Mouse (Mus musculus): ENCODE results near the gene Spata13. TPM values are rescaled to one million over a fixed set of nuclear protein-coding genes. Genes with fewer than 3 reads are reported as not detected.

Gene Spata13
- total RNA-seq, 2 experiments from 2014 or later, result 23.6 to 28.3 TPM

DNA sequence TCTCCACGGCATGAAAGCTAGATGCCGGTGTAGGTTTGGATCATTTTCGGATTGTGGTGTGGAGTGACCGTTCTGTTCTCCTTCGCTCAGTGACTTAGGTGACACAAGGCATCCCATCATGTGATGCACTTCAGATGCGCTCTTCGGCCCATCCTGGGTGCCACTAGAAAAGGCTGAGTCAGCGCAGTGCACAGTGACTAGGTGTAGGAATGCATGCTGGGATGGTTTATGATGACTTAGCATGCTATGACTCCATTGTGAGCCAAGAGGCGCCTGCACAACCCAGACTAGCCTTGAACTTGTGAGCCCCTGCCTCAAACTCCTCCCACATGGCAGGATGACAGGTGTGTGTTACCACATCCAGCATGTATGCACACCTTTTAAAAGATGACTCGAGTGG, 112.3 kb downstream of the Spata13 start:
- DNase-seq (ENCODE audit: low spot score in 2 of 2), result no peak

- DNase-seq (ENCODE audit: low spot score in 2 of 2), result no peak
Measured at GRCm38 (mm10) chr14:60747154-60747870, 113.5 kb downstream of the Spata13 start.

- no peak for DNase-seq (ENCODE audit: low spot score in 2 of 2)
Measured at GRCm38 (mm10) chr14:60749880-60750279, 116.1 kb downstream of the Spata13 start.

DNA sequence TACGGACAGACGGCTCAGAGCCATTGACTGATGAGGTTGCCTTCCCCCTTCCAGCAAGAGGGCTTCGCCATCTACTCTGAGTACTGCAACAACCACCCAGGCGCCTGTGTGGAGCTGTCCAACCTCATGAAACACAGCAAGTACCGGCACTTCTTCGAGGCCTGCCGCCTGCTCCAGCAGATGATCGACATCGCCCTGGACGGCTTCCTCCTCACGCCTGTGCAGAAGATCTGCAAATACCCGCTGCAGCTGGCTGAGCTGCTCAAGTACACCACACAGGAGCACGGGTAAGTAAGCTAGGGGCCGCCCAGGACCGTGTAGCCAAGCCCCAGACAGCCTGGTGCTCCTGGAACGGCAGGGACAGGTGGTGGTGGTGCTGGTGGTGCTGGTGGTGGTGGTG, 117.8 kb downstream of the Spata13 start:
- DNase-seq (ENCODE audit: low spot score in 2 of 2), result no peak

- no peak for DNase-seq (ENCODE audit: low spot score in 2 of 2)
Measured at GRCm38 (mm10) chr14:60752892-60753800, 119.3 kb downstream of the Spata13 start.

GRCm38 (mm10) chr14:60753801-60754126, 120.0 kb downstream of the Spata13 start:
- DNase-seq (ENCODE audit: low spot score in 2 of 2), result no peak

- no peak for DNase-seq (ENCODE audit: low spot score in 2 of 2)
Measured at GRCm38 (mm10) chr14:60754656-60755055, 120.9 kb downstream of the Spata13 start.

- DNase-seq (ENCODE audit: low spot score in 2 of 2), result no peak
Measured at GRCm38 (mm10) chr14:60756271-60756670, 122.5 kb downstream of the Spata13 start.

GRCm38 (mm10) chr14:60757265-60757664, 123.5 kb downstream of the Spata13 start:
- DNase-seq (ENCODE audit: low spot score in 2 of 2), result no peak

GRCm38 (mm10) chr14:60757722-60758121, 123.9 kb downstream of the Spata13 start:
- DNase-seq (ENCODE audit: low spot score in 2 of 2), result no peak

GRCm38 (mm10) chr14:60759097-60759496, 125.3 kb downstream of the Spata13 start:
- DNase-seq (ENCODE audit: low spot score in 2 of 2), result no peak

DNA sequence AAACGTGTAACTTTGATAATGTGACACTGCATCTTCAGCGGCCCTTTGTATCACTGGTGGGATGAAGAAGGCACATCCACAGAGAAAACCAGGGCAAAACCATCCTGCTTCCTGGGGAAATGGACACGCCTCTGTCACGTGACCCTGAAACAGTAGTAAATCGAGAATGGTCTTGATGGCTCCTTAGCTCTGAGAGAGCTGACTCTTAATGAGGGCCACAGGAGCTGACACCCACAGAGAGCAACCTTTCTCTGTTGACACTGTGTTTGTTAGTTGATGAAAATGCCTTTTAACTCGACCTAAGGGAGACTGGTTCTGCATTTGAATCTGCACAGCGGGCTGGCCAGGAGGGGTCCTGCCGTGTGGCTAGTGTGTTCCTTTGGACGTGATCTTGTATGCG, 128.0 kb downstream of the Spata13 start:
- no peak for DNase-seq (ENCODE audit: low spot score in 2 of 2)

GRCm38 (mm10) chr14:60762754-60763153, 129.0 kb downstream of the Spata13 start:
- no peak for DNase-seq (ENCODE audit: low spot score in 2 of 2)

DNA sequence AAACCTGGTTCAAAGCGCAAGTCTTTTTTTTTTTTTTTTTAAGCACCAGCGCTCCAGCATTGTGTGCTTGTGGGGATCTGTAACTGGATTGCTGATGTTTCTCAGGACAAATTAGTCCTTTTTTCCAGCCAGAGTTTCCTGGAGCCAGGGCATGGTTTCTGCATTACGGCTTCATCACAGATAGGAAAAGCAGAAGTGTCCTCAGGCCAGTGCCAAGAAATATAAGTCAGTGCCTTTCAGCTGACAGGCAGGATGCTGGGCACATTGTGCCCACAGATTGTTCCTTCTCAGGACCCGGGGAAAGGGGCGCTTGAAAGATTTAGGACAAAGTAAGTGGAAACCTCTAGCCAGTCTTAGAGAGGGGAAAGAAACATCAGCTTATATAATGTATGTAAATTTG, 129.9 kb downstream of the Spata13 start:
- no peak for DNase-seq (ENCODE audit: low spot score in 2 of 2)

GRCm38 (mm10) chr14:60764526-60764925, 130.7 kb downstream of the Spata13 start:
- DNase-seq (ENCODE audit: low spot score in 2 of 2), result no peak

GRCm38 (mm10) chr14:60765025-60765424, 131.2 kb downstream of the Spata13 start:
- no peak for DNase-seq (ENCODE audit: low spot score in 2 of 2)

DNA sequence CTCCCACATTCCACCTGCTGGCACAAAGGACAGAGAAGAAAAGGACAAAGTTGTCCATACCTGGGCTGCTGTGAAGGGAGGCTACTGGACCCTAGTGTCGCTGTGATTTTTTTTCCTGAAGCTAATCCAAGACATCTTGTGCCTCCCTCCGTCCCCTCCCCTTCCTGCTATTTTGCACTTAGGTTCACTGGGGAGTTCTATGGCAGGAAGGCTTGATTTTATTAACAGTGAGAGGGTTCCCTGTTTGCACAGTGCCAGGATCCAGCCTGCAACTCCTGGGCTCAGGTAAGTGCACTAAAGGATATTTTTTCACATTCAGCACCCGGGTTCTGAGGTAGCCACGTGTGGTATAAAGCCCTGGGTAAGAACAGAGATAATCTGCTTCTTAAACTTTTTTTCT, 134.1 kb downstream of the Spata13 start, which contains the start of gene C1qtnf9:
Gene C1qtnf9 (plus strand): TSS at position 251 of the 400 bp plus-strand sequence.
- no peak for DNase-seq (ENCODE audit: low spot score in 2 of 2)

DNA sequence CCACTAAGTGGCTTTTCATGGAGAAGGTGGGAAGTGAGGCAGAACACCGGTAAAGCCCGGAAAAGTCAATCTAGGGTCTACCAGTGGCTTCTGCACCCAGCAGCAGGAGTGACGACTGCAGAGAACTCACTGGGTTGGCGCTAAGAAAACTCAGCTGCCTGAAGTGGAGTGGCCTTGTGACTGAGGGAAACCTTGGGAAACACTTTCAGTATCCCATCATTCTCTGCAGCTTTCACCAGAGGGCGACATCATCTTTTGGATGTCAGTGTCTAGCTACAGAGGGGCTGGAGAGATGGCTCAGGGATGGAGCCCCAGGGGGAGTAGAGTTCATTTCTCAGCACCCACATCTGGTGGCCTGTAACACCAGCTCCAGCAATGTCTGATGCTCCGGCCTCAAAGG, 135.5 kb downstream of the Spata13 start:
- no peak for DNase-seq (ENCODE audit: low spot score in 2 of 2)

DNA sequence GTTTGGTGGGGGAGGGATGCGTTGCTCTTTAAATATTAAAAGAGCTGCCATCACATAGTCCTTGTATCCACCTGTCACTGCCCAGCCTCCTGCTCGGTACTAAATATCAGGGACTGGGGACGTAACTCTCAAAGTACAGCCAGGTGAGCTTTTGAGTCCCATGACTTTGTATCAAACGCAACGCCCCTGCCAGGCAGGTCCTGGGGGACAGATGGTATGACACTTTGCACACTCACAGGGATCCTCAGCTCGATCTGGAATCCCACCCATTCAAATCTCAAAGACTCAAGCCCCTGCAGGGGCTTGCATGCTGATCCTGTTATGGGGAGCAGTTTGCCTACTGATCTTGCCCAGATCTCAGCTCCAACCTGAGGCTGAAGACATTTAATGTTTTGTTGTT, 136.8 kb downstream of the Spata13 start:
- no peak for DNase-seq (ENCODE audit: low spot score in 2 of 2)

- DNase-seq (ENCODE audit: low spot score in 2 of 2), result peak; percentile 41 to 86
Measured at GRCm38 (mm10) chr14:60771057-60771456, 137.3 kb downstream of the Spata13 start.

DNA sequence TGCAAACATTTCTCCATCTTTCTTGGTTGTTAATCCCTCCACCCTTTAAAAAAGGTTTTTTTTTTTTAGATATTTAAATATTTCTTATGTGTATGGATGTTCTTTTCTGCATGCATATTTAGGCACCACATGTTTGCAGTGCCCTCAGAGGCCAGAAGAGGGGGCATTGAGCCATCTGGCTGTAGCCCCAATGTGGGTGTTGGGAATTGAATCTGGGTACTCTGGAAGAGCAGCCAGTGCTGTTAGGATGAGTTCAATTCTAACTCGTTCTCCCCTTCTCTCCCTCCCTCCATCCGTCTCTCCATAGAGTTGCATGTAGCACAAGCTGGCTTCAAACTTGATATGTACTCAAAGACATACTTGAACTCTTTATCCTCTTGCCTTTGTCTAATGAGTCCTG, 139.7 kb downstream of the Spata13 start:
- no peak for DNase-seq (ENCODE audit: low spot score in 2 of 2)

DNA sequence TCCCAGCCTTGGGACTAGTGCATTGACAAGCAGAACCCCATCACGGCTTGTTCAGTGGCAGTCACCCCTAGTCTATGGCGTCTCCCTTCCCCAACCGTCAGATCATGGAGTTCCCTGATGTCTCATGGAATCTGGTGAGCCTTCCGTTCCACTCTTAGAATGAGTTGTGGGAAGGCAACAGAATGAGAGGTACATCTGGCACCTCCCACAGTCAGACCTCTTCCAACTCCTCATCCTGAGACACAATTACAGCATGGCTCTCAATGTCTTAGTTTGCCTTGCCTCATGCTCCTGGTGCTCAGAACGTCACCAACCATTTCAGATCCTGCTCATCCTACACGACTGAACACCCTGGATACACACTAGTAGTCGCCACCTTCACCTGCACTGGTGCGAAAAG, 142.7 kb downstream of the Spata13 start:
- peak in 1 of 2 experiments; percentile 45 for DNase-seq (ENCODE audit: low spot score in 2 of 2)

Data from layer of hippocampus, adult 18-20 months (tissue).